In the genomic region with DNA sequence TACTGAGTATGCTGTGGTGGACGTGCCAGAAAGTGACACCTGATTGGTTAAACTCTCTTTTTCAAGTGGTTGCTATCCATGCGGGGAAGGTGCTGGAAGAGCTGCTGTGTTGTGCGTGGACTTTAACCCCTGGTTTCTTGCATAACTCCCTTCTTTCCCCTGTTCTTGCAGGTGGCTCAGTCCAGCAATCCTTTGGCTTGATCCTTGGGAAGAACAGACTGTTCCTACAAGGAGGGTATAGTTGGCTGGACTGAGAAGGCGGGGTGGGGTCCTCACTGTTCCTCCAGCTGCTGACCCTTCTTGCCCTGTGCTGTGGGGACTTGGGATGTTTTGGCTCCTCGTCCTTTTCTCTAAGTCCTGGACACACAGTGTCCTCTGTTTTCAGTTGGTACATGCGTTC, we compare ENCODE assay signal across 23 mouse cellular contexts. TPM values are rescaled to one million over a fixed set of nuclear protein-coding genes. Genes with fewer than 3 reads are reported as not detected.
DNase-seq lines count a peak whose midpoint lies in the region; ATAC-seq and TF ChIP-seq lines count a peak whose summit lies in the region.
"Had no signal": no experiment of that assay in that cellular context is flagged by ENCODE, and none has a peak within 500 bp of the region (broad histone marks: within the 10 kb centered on the region; RNA-seq: fewer than 3 reads in every experiment).

No protein-coding gene starts in this region.

- no peak for TF ChIP-seq RAD21 in MEL (IDR thresholded peaks at IDR 0.05; ENCODE audit: low read depth, low read length)

- H3K79me2 ChIP-seq in MEL (ENCODE audit: control insufficient read depth, insufficient read depth, low read length, poor library complexity) = peaks cover 28% of the 10 kb centered on the region

- H3K4me3 ChIP-seq in kidney, embryonic 15.5 days (replicated peaks) = no peak overlapping the region
- no peak overlapping the region for H3K4me3 ChIP-seq in MEL (ENCODE audit: control insufficient read depth in 1 of 2, insufficient read depth in 1 of 2, low read depth in 2 of 2, low read length in 2 of 2)
- H3K4me3 ChIP-seq in kidney, embryonic 16.5 days (ENCODE audit: low read length) = no peak overlapping the region
- no peak overlapping the region for H3K4me3 ChIP-seq in small intestine, adult 2 months (ENCODE audit: low read depth, low read length)
- H3K4me3 ChIP-seq in forebrain, embryonic 10.5 days = no peak overlapping the region
- H3K4me3 ChIP-seq: embryonic facial prominence, embryonic 10.5 days; forebrain, embryonic 12.5 days; gastrocnemius, adult 2 months; heart, embryonic 13.5 days; hindbrain, embryonic 15.5 days; midbrain, embryonic 12.5 days; neural tube, embryonic 12.5 days had no signal

- peaks cover 12% of the 10 kb centered on the region for H3K9me3 ChIP-seq in kidney, embryonic 15.5 days (replicated peaks)
- no peaks in the 10 kb centered on the region for H3K9me3 ChIP-seq in MEL (replicated peaks; ENCODE audit: insufficient read depth, low read length)
- H3K9me3 ChIP-seq in kidney, embryonic 16.5 days (ENCODE audit: low read length) = peaks cover 18% of the 10 kb centered on the region; the same call in 1 of the 2 replicates
- peaks cover 4% of the 10 kb centered on the region; the same call in 1 of the 2 replicates for H3K9me3 ChIP-seq in forebrain, embryonic 10.5 days
- H3K9me3 ChIP-seq: forebrain, embryonic 12.5 days; hindbrain, embryonic 15.5 days had no signal

- ATAC-seq in kidney, embryonic 15.5 days (replicated peaks; ENCODE audit: low FRiP score) = no peak
- 0 out of 2 replicates have a peak, but pooled peaks have one; percentile 36 for ATAC-seq in kidney, embryonic 16.5 days (ENCODE audit: low FRiP score, low TSS enrichment)
- ATAC-seq: CD4-positive, CD25-positive, alpha-beta regulatory T cell, adult 4 months; lung, postnatal 0 days had no signal

- intact Hi-C loops in gastrocnemius, postnatal 14 days (cut with DNase I; ENCODE audit: low total_unique reads) = no loop called here

- DNase-seq in kidney, adult 11 months = peak; percentile 84
- peak; percentile 27 for DNase-seq in MEL (ENCODE audit: low read depth, low spot score)
- DNase-seq in forebrain, embryonic 10.5 days (ENCODE audit: extremely low spot score, low spot score) = no peak
- no peak for DNase-seq in spleen, postnatal 10 days (ENCODE audit: low spot score in 2 of 2)
- DNase-seq in gastrocnemius, postnatal 14 days = no peak
- DNase-seq: cerebellum, adult 8-10 months; gastrocnemius, adult 2 months; heart, postnatal 36 days; left cerebral cortex, postnatal 4 days; thymus, adult 2 months had no signal

- no peak overlapping the region for H3K9ac ChIP-seq in kidney, embryonic 15.5 days
- no peak overlapping the region for H3K9ac ChIP-seq in MEL (ENCODE audit: control insufficient read depth, low read depth, low read length, poor library complexity, severe bottlenecking)
- H3K9ac ChIP-seq in kidney, embryonic 16.5 days (replicated peaks; ENCODE audit: low read length) = no peak overlapping the region
- H3K9ac ChIP-seq: forebrain, embryonic 12.5 days; heart, embryonic 13.5 days; hindbrain, embryonic 15.5 days; liver, embryonic 14.5 days; midbrain, embryonic 12.5 days; neural tube, embryonic 12.5 days had no signal

- no peak overlapping the region for H3K27ac ChIP-seq in kidney, embryonic 15.5 days
- no peak overlapping the region for H3K27ac ChIP-seq in MEL (ENCODE audit: control insufficient read depth, low read depth, low read length)
- H3K27ac ChIP-seq in kidney, embryonic 16.5 days (ENCODE audit: low read length) = no peak overlapping the region
- H3K27ac ChIP-seq in small intestine, adult 2 months (ENCODE audit: insufficient read depth, low read depth, low read length) = peak overlapping the region; percentile 29; the same call in 1 of the 2 replicates
- H3K27ac ChIP-seq in forebrain, embryonic 10.5 days = no peak overlapping the region
- H3K27ac ChIP-seq: embryonic facial prominence, embryonic 10.5 days; forebrain, embryonic 12.5 days; gastrocnemius, adult 2 months; heart, embryonic 13.5 days; hindbrain, embryonic 15.5 days; liver, embryonic 14.5 days; midbrain, embryonic 12.5 days; neural tube, embryonic 12.5 days had no signal

- no peak for TF ChIP-seq POLR2A in MEL (IDR thresholded peaks at IDR 0.05; ENCODE audit: control insufficient read depth in 1 of 2, insufficient read depth in 1 of 2, low read depth in 1 of 2, low read length in 2 of 2, poor library complexity in 1 of 2)
- TF ChIP-seq POLR2A in small intestine, adult 2 months (IDR thresholded peaks at IDR 0.05; ENCODE audit: low read depth, low read length) = no peak

- no peak for TF ChIP-seq EP300 in MEL (IDR thresholded peaks at IDR 0.05; ENCODE audit: low read depth in 1 of 2, low read length in 2 of 2)

- 81% methylated on average over 6 of the region's 6 CpGs for WGBS in kidney, embryonic 15.5 days
- 84% methylated on average over 6 of the region's 6 CpGs for WGBS in kidney, embryonic 16.5 days
- WGBS in small intestine, adult 2 months = 39% methylated on average over 6 of the region's 6 CpGs
- WGBS in forebrain, embryonic 10.5 days = 93% methylated on average over 6 of the region's 6 CpGs

- no peak overlapping the region for H3K4me2 ChIP-seq in kidney, embryonic 15.5 days
- no peak overlapping the region for H3K4me2 ChIP-seq in kidney, embryonic 16.5 days (replicated peaks; ENCODE audit: low read depth, low read length)
- H3K4me2 ChIP-seq: forebrain, embryonic 12.5 days; heart, embryonic 13.5 days; hindbrain, embryonic 15.5 days; midbrain, embryonic 12.5 days; neural tube, embryonic 12.5 days had no signal

- H3K36me3 ChIP-seq in kidney, embryonic 15.5 days = peaks cover 23% of the 10 kb centered on the region
- H3K36me3 ChIP-seq in MEL (ENCODE audit: control insufficient read depth in 1 of 2, insufficient read depth in 2 of 2, low read length in 2 of 2) = peaks cover 15 to 27% of the 10 kb centered on the region in 2 experiments
- H3K36me3 ChIP-seq in kidney, embryonic 16.5 days (ENCODE audit: insufficient read depth, low read length) = peaks cover 16% of the 10 kb centered on the region
- peaks cover 3% of the 10 kb centered on the region; the same call in 1 of the 2 replicates for H3K36me3 ChIP-seq in small intestine, adult 2 months (ENCODE audit: control insufficient read depth, insufficient read depth, low read length)
- peaks cover 35% of the 10 kb centered on the region for H3K36me3 ChIP-seq in forebrain, embryonic 10.5 days (replicated peaks)
- H3K36me3 ChIP-seq: forebrain, embryonic 12.5 days; hindbrain, embryonic 15.5 days; midbrain, embryonic 12.5 days; neural tube, embryonic 12.5 days had no signal

- H3K27me3 ChIP-seq in kidney, embryonic 15.5 days = no peaks in the 10 kb centered on the region
- H3K27me3 ChIP-seq in MEL (ENCODE audit: control insufficient read depth in 1 of 2, insufficient read depth in 2 of 2, low read length in 2 of 2) = no peaks in the 10 kb centered on the region
- no peaks in the 10 kb centered on the region for H3K27me3 ChIP-seq in kidney, embryonic 16.5 days (ENCODE audit: insufficient read depth, low read length)
- no peaks in the 10 kb centered on the region for H3K27me3 ChIP-seq in small intestine, adult 2 months (ENCODE audit: control insufficient read depth, insufficient read depth, low read length)
- H3K27me3 ChIP-seq in forebrain, embryonic 10.5 days (ENCODE audit: poor library complexity, severe bottlenecking) = no peaks in the 10 kb centered on the region
- H3K27me3 ChIP-seq: forebrain, embryonic 12.5 days; heart, embryonic 13.5 days; hindbrain, embryonic 15.5 days; midbrain, embryonic 12.5 days; neural tube, embryonic 12.5 days had no signal

- no peak for TF ChIP-seq CTCF in MEL (IDR thresholded peaks at IDR 0.05 in 2 of 3, conservative IDR thresholded peaks at IDR 0.05 in 1 of 3; ENCODE audit: control insufficient read depth in 1 of 3, insufficient read depth in 1 of 3, low read depth in 2 of 3, low read length in 3 of 3, poor library complexity in 1 of 3, severe bottlenecking in 1 of 3)
- no peak for TF ChIP-seq CTCF in small intestine, adult 2 months (IDR thresholded peaks at IDR 0.05; ENCODE audit: extremely low read depth, insufficient read length, insufficient replicate concordance, low read depth, low read length)

- peaks cover 6% of the 10 kb centered on the region for H3K4me1 ChIP-seq in kidney, embryonic 15.5 days
- H3K4me1 ChIP-seq in MEL (ENCODE audit: control insufficient read depth in 1 of 2, insufficient read depth in 2 of 2, low read length in 2 of 2) = peaks cover 5 to 8% of the 10 kb centered on the region in 2 experiments; a peak in 3 of 4 replicates
- peaks cover 7% of the 10 kb centered on the region for H3K4me1 ChIP-seq in kidney, embryonic 16.5 days (ENCODE audit: insufficient read depth, low read length)
- peaks cover 12% of the 10 kb centered on the region for H3K4me1 ChIP-seq in small intestine, adult 2 months (ENCODE audit: control insufficient read depth, insufficient read depth, insufficient read length, low read length)
- H3K4me1 ChIP-seq in forebrain, embryonic 10.5 days = peaks cover 28% of the 10 kb centered on the region
- H3K4me1 ChIP-seq: neural tube, embryonic 12.5 days had no signal

TF ChIP-seq in MEL, 35 proteins besides CTCF, POLR2A, EP300 and RAD21 (continues in another document):
- TF ChIP-seq ETS1 (IDR thresholded peaks at IDR 0.05; ENCODE audit: low read depth, low read length) (no peak), TAL1 (IDR thresholded peaks at IDR 0.05; ENCODE audit: low read length) (no peak), USF1 (IDR thresholded peaks at IDR 0.05; ENCODE audit: low read depth, low read length) (no peak), ELF1 (IDR thresholded peaks at IDR 0.05; ENCODE audit: low read depth, low read length) (no peak), UBTF (IDR thresholded peaks at IDR 0.05; ENCODE audit: borderline replicate concordance, insufficient read depth, low read depth, low read length) (no peak), MAFK (IDR thresholded peaks at IDR 0.05; ENCODE audit: borderline replicate concordance, low read depth, low read length) (no peak), MYC (IDR thresholded peaks at IDR 0.05; ENCODE audit: low read depth, low read length) (no peak), SMC3 (IDR thresholded peaks at IDR 0.05; ENCODE audit: low read depth, low read length) (no peak), POLR2AphosphoS5 (IDR thresholded peaks at IDR 0.05; ENCODE audit: borderline replicate concordance, low read depth, low read length) (no peak), ZC3H11A (IDR thresholded peaks at IDR 0.05; ENCODE audit: low read depth, low read length) (no peak), MXI1 (IDR thresholded peaks at IDR 0.05; ENCODE audit: low read depth, low read length) (no peak)

RNA-seq across cellular contexts. Expression of a gene that starts 36.4 kb away (rescaled TPM):
- polyA plus RNA-seq in kidney, embryonic 15.5 days (2015; fragmentation: Nextera tagmentation; extraction: Ambion mirVana) = 16.5 and 17.5 TPM in 2 replicates
- 19.1 and 20.7 TPM in 2 replicates for total RNA-seq in MEL (2012; rRNA removed)
- polyA plus RNA-seq in MEL (2012; ENCODE audit: insufficient read depth in 1 of 2, insufficient read length in 2 of 2, low read depth in 1 of 2, low replicate concordance in 2 of 2, missing spikeins in 1 of 2) = 10 to 100 TPM in 1 of 2 experiments, not detected in 1; 29.6 TPM
- 13.4 and 13.6 TPM in 2 replicates for polyA plus RNA-seq in kidney, embryonic 16.5 days (2015; fragmentation: Nextera tagmentation; extraction: Ambion mirVana)
- polyA plus RNA-seq in small intestine, adult 2 months (2012; rRNA removed) = 11.9 and 31.8 TPM in 2 replicates
- 12.7 and 14.7 TPM in 2 replicates for polyA plus RNA-seq in forebrain, embryonic 10.5 days (2016; fragmentation: Nextera tagmentation; extraction: Ambion mirVana)
- 1 to 10 TPM; 1.5 to 1.7 TPM for total RNA-seq in gastrocnemius, postnatal 14 days (2021)
- total RNA-seq: granulocyte monocyte progenitor cell, adult 5-6 weeks had no signal
- polyA plus RNA-seq: CD4-positive, CD25-positive, alpha-beta regulatory T cell, adult 4 months had no signal

Comparison
In these comparisons a context has a peak if more than half of its experiments do, and no peak if none do; other contexts are left out.
1. DNase-seq: peak in kidney, adult 11 months (single experiment) and MEL (single experiment); none in forebrain, embryonic 10.5 days (single experiment), spleen, postnatal 10 days (0 of 2) and gastrocnemius, postnatal 14 days (single experiment).